8 mouse cellular contexts compared by ENCODE assay signal in the genomic region with DNA sequence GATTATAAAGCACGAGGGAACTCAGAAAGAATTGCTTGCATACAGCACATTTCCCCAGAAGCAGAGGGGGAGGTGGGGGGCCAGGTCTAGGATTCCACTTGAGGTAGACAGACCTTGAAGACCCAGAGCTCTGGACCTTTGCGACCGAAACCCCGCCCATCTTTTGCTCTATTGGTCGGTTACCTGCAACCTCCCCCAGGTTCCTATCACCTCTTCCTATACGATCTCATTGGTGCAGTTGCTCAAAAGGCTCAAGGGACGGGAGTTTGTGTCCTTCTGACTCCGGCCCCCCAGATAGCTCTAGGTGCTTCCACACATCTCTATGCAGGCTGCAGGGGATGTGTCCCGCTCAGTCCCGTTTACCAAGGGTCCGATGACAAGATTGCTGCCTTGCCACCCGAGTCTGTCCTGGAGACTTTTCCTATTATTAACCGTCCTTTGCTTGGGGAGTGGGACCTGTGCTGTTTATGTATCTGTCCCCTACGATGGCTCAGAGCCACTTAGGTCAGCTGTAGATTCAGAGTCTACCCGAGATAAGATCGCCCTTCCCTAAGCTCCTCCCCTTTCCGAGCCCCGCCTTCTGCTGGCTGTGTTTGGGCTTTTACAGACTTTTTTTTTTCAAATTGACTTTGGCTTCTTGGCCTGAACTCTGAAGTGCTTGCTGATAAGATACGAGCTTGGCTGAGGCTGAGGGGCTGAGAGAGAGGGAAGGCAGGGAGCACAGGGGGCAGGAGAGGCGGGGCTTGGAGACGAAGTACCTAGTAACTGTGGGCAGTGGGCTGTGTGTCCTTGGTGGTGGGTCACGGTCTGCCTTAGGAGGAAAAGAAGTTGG. TPM values are rescaled to one million over a fixed set of nuclear protein-coding genes. Genes with fewer than 3 reads are reported as not detected.
DNase-seq lines count a peak whose midpoint lies in the region; TF ChIP-seq lines count a peak whose summit lies in the region.

No protein-coding gene starts in this region.

- H3K9me3 ChIP-seq in ES-E14 (ENCODE audit: control insufficient read depth, insufficient read depth, low read depth, low read length), result no peaks in the 10 kb centered on the region

- H3K27ac ChIP-seq in ES-E14 (ENCODE audit: insufficient read depth, low read depth, low read length, poor library complexity, severe bottlenecking), result no peak overlapping the region
- no peak overlapping the region for H3K27ac ChIP-seq in heart, adult 2 months
- no peak overlapping the region for H3K27ac ChIP-seq in spleen, adult 2 months (ENCODE audit: insufficient read depth, low read length)

- WGBS in heart, adult 2 months, result 10% methylated on average over 22 of the region's 22 CpGs
- WGBS in spleen, adult 2 months, result 18% methylated on average over 22 of the region's 22 CpGs

- peaks cover 0 to 6% of the 10 kb centered on the region in 2 experiments; a peak in 1 of 4 replicates for H3K4me1 ChIP-seq in ES-E14 (ENCODE audit: control insufficient read depth in 2 of 2, insufficient read depth in 2 of 2, low read length in 2 of 2, poor library complexity in 1 of 2)
- H3K4me1 ChIP-seq in heart, adult 2 months (ENCODE audit: control insufficient read depth, insufficient read depth, low read length), result peaks cover 4% of the 10 kb centered on the region; the same call in 1 of the 2 replicates
- no peaks in the 10 kb centered on the region; the same call in 1 of the 2 replicates for H3K4me1 ChIP-seq in spleen, adult 2 months (ENCODE audit: control insufficient read depth, insufficient read depth, insufficient read length)

- H3K27me3 ChIP-seq in heart, adult 2 months (ENCODE audit: control insufficient read depth, insufficient read depth, low read length), result no peaks in the 10 kb centered on the region
- no peaks in the 10 kb centered on the region for H3K27me3 ChIP-seq in spleen, adult 2 months (ENCODE audit: control insufficient read depth, insufficient read depth, low read length)

- in situ Hi-C loops in ES-E14 (cut with MboI; ENCODE audit: low sequenced_read_pairs in 2 of 2, unreplicated experiment in 2 of 2), result no loop called here

- no peaks in the 10 kb centered on the region for H3K36me3 ChIP-seq in ES-E14 (ENCODE audit: control insufficient read depth, insufficient read depth, low read length, poor library complexity, severe bottlenecking)
- H3K36me3 ChIP-seq in heart, adult 2 months (ENCODE audit: control insufficient read depth, insufficient read depth, low read length), result no peaks in the 10 kb centered on the region
- no peaks in the 10 kb centered on the region for H3K36me3 ChIP-seq in spleen, adult 2 months (ENCODE audit: control insufficient read depth, insufficient read depth, low read length)

- intact Hi-C loops in heart, adult 2 months (cut with DNase I), result loop anchor here (2.0 kb wide), 1 partner anchor 17 kb away; no protein-coding TSS in a partner anchor

- DNase-seq in ES-E14 (ENCODE audit: low read depth, low spot score), result peak; percentile 26
- DNase-seq in adrenal gland, adult 8-10 months, result peak; percentile 68
- peak; percentile 62 to 66 for DNase-seq in heart, adult 2 months
- DNase-seq in kidney, adult 11 months, result peak; percentile 75
- DNase-seq in lung, adult 18-20 months, result peak; percentile 88 to 92
- peak in 1 of 2 experiments; percentile 30 for DNase-seq in spleen, adult 2 months (ENCODE audit: low read depth in 1 of 2, low spot score in 2 of 2)
- DNase-seq in layer of hippocampus, adult 9-11 months, result no peak
- no peak for DNase-seq in frontal cortex, postnatal 25 days (ENCODE audit: low spot score in 2 of 2)

- peak overlapping the region; percentile 20 to 53; a peak in 3 of 4 replicates for H3K4me3 ChIP-seq in ES-E14 (ENCODE audit: insufficient read depth in 1 of 2, low read depth in 1 of 2, low read length in 2 of 2, poor library complexity in 1 of 2, severe bottlenecking in 1 of 2)
- H3K4me3 ChIP-seq in heart, adult 2 months, result peak overlapping the region; percentile 30
- H3K4me3 ChIP-seq in spleen, adult 2 months (ENCODE audit: extremely low read depth, insufficient read depth, insufficient read length), result peak overlapping the region; percentile 45

- TF ChIP-seq CTCF in heart, adult 2 months (IDR thresholded peaks at IDR 0.05), result no peak
- TF ChIP-seq CTCF in spleen, adult 2 months (IDR thresholded peaks at IDR 0.05; ENCODE audit: extremely low read depth, insufficient read depth, insufficient read length, insufficient replicate concordance), result no peak

- no peak overlapping the region; the same call in 1 of the 2 replicates for H3K9ac ChIP-seq in ES-E14 (ENCODE audit: insufficient read depth, low read depth, low read length, poor library complexity, severe bottlenecking)
- H3K9ac ChIP-seq in heart, adult 2 months (ENCODE audit: low read depth, low read length), result no peak overlapping the region

- H3K79me2 ChIP-seq in heart, adult 2 months (replicated peaks; ENCODE audit: control insufficient read depth, insufficient read depth, low read length), result no peaks in the 10 kb centered on the region

- no peak for TF ChIP-seq EP300 in heart, adult 2 months (IDR thresholded peaks at IDR 0.05; ENCODE audit: insufficient read depth, low read depth, low read length)

- TF ChIP-seq POLR2A in heart, adult 2 months (IDR thresholded peaks at IDR 0.05; ENCODE audit: insufficient read depth, low read depth, low read length), result no peak
- TF ChIP-seq POLR2A in spleen, adult 2 months (IDR thresholded peaks at IDR 0.05; ENCODE audit: low read depth, low read length), result no peak

TF ChIP-seq in ES-E14, 5 proteins besides CTCF, POLR2A, EP300 and RAD21:
- TF ChIP-seq ZNF384 (IDR thresholded peaks at IDR 0.05; ENCODE audit: low read depth, low read length) (peak; percentile 42; the same call in 1 of the 2 replicates), MAFK (IDR thresholded peaks at IDR 0.05; ENCODE audit: insufficient read depth, low read depth, low read length) (no peak), CHD2 (IDR thresholded peaks at IDR 0.05; ENCODE audit: low read depth, low read length) (no peak), ZC3H11A (IDR thresholded peaks at IDR 0.05; ENCODE audit: borderline replicate concordance, low read depth, low read length) (no peak)
TF ChIP-seq in ES-E14: peak in this region for 1.

RNA-seq across cellular contexts. Expression of a gene that starts 44.1 kb away (rescaled TPM):
- 31.1 and 39.9 TPM in 2 replicates for total RNA-seq in ES-E14 (2012; rRNA removed)
- 10 to 100 TPM; 56.1 to 70.3 (median 60.7) TPM for total RNA-seq in adrenal gland, adult 8-10 months (2022)
- total RNA-seq in heart, adult 2 months (2021), result 10 to 100 TPM; 21.4 to 23.2 TPM
- 15.7 and 17.6 TPM in 2 replicates for polyA plus RNA-seq in heart, adult 2 months (2012; rRNA removed)
- 83.8 and 110 TPM in 2 replicates for polyA plus RNA-seq in spleen, adult 2 months (2012; rRNA removed)

Comparison
In these comparisons a context has a peak if more than half of its experiments do, and no peak if none do; other contexts are left out.
1. DNase-seq: peak in ES-E14 (single experiment), adrenal gland, adult 8-10 months (single experiment), heart, adult 2 months (2 of 2), kidney, adult 11 months (single experiment) and lung, adult 18-20 months (2 of 2); none in layer of hippocampus, adult 9-11 months (single experiment) and frontal cortex, postnatal 25 days (0 of 2).
2. Peak in every context shown above with its lines, with median percentiles within 50 percentile points of each other: H3K4me3 ChIP-seq.